Mouse (Mus musculus) lung, postnatal 0 days (tissue): ENCODE results near the gene Prap1. TPM values are rescaled to one million over a fixed set of nuclear protein-coding genes. Genes with fewer than 3 reads are reported as not detected.

Source experiments
- ATAC-seq: fragments of 200-750 bp; cut with Nextera tagmentation; 2 replicates; pipeline ENCODE4 v1.8.0; 2017; ENCODE audit warnings: moderate library complexity
- DNase-seq: peaks from one replicate; pipeline ENCODE4 v3.0.0-alpha.2; 2016; ENCODE audit warnings: low spot score
- H3K27ac ChIP-seq: fragments of 300-500 bp; sonication (generic); 2 replicates; pipeline ENCODE4 v1.5.1; 2014; ENCODE audit warnings: antibody characterized with exemption, mild to moderate bottlenecking, low read length, mixed read lengths
- H3K27me3 ChIP-seq: fragments of 300-500 bp; sonication (generic); replicated peaks from 2 replicates; pipeline ENCODE4 v1.6.1; 2014; ENCODE audit warnings: low read length, mixed read lengths; ENCODE audit not compliant: insufficient read depth
- H3K36me3 ChIP-seq: fragments of 300-500 bp; sonication (generic); 2 replicates; pipeline ENCODE4 v1.6.1; 2014; ENCODE audit warnings: low read length, mixed read lengths; ENCODE audit not compliant: insufficient read depth
- H3K4me1 ChIP-seq: fragments of 300-500 bp; sonication (generic); 2 replicates; pipeline ENCODE4 v1.6.1; 2014; ENCODE audit warnings: antibody characterized with exemption, low read depth, low read length, mixed read lengths; ENCODE audit not compliant: insufficient read depth
- H3K4me2 ChIP-seq: fragments of 300-500 bp; sonication (generic); replicated peaks from 2 replicates; pipeline ENCODE4 v1.6.1; 2014; ENCODE audit warnings: low read depth, mild to moderate bottlenecking, low read length, moderate library complexity, mixed read lengths
- H3K4me3 ChIP-seq: fragments of 300-500 bp; sonication (generic); 2 replicates; pipeline ENCODE4 v1.5.1; 2014; ENCODE audit warnings: low read depth, low read length
- H3K9ac ChIP-seq: fragments of 300-500 bp; sonication (generic); replicated peaks from 2 replicates; pipeline ENCODE4 v1.6.1; 2014; ENCODE audit warnings: low read depth, mild to moderate bottlenecking
- H3K9me3 ChIP-seq: fragments of 300-500 bp; sonication (generic); 2 replicates; pipeline ENCODE4 v1.6.1; 2016; ENCODE audit warnings: low read length, mixed read lengths
- CTCF ChIP-seq: IDR thresholded peaks from 2 replicates; pipeline ENCODE4 v1.5.1; 2016; ENCODE audit warnings: antibody characterized with exemption, mild to moderate bottlenecking
- EP300 ChIP-seq: IDR thresholded peaks from 2 replicates; pipeline ENCODE4 v1.6.1; 2016; ENCODE audit warnings: antibody characterized with exemption, mild to moderate bottlenecking, control low read depth
- WGBS: fragments of 180-500 bp; shearing (Covaris S2); extraction: QIAGEN DNeasy Blood & Tissue Kit; methylation state at CpG from one replicate; pipeline ENCODE4 v1.1.7; 2014; 5-methylcytosine and 5-hydroxymethylcytosine counted together
- polyA plus RNA-seq: library from polyadenylated mRNA; unstranded; fragments of >200 nt; fragmentation: Nextera tagmentation; extraction: Ambion mirVana; gene quantifications from 2 replicates; pipeline ENCODE4 v1.2.1, GENCODE M21; 2015

Gene Prap1
- polyA plus RNA-seq, 1 experiment from 2014 or later, result not detected

GRCm38 (mm10) chr7:140081408-140082241, 11.6 kb upstream of the Prap1 start:
- Histone ChIP-seq H3K9me3 (no peaks in the 10 kb centered on the region), H3K4me3 (no peak overlapping the region), H3K4me2 (no peak overlapping the region), H3K9ac (no peak overlapping the region), H3K27ac (no peak overlapping the region), H3K27me3 (0 out of 2 replicates have a peak, but pooled peaks cover 21% of the 10 kb centered on the region), H3K36me3 (no peaks in the 10 kb centered on the region), H3K4me1 (no peaks in the 10 kb centered on the region)
- ATAC-seq (no peak), DNase-seq (no peak)
- TF ChIP-seq CTCF, result no peak
- TF ChIP-seq EP300, result no peak
- WGBS, result 19% methylated on average over 20 of the region's 20 CpGs

GRCm38 (mm10) chr7:140082242-140082678, 10.9 kb upstream of the Prap1 start, which contains the start of gene Caly:
Gene Caly (minus strand): TSS chr7:140082548.
- H3K36me3 ChIP-seq, result no peaks in the 10 kb centered on the region
- TF ChIP-seq EP300, result no peak
- TF ChIP-seq CTCF, result peak; percentile 57
- no peak for ATAC-seq

GRCm38 (mm10) chr7:140090601-140091000, 2.6 kb upstream of the Prap1 start:
- Histone ChIP-seq H3K9me3 (no peaks in the 10 kb centered on the region), H3K36me3 (no peaks in the 10 kb centered on the region), H3K4me2 (no peak overlapping the region), H3K4me1 (no peaks in the 10 kb centered on the region), H3K27me3 (no peaks in the 10 kb centered on the region), H3K27ac (no peak overlapping the region), H3K9ac (no peak overlapping the region), H3K4me3 (no peak overlapping the region)
- DNase-seq, result no peak
- 78% methylated on average over 10 of the region's 10 CpGs for WGBS
- TF ChIP-seq EP300 (no peak), CTCF (no peak)
- ATAC-seq, result no peak

More at GRCm38 (mm10) chr7:140082242-140082678, 10.9 kb upstream of the Prap1 start, which contains the start of gene Caly:
- 7% methylated on average over 17 of the region's 18 CpGs for WGBS
- DNase-seq, result peak; percentile 27
- Histone ChIP-seq H3K9ac (no peak within 1 kb of the TSS), H3K9me3 (no peaks in the 10 kb centered on the region), H3K4me3 (no peak within 1 kb of the TSS), H3K4me1 (no peaks in the 10 kb centered on the region), H3K4me2 (no peak within 1 kb of the TSS), H3K27ac (no peak within 1 kb of the TSS), H3K27me3 (0 out of 2 replicates have a peak, but pooled peaks cover 21% of the 10 kb centered on the region)

- H3K27ac ChIP-seq, result no peak overlapping the region
- no peak overlapping the region for H3K4me2 ChIP-seq
- H3K4me1 ChIP-seq, result no peaks in the 10 kb centered on the region
- no peaks in the 10 kb centered on the region for H3K36me3 ChIP-seq
- no peak overlapping the region for H3K4me3 ChIP-seq
- ATAC-seq (no peak), DNase-seq (no peak)
- TF ChIP-seq CTCF (no peak), EP300 (no peak)
- no peaks in the 10 kb centered on the region for H3K9me3 ChIP-seq
- no peak overlapping the region for H3K9ac ChIP-seq
- no peaks in the 10 kb centered on the region for H3K27me3 ChIP-seq
- 36% methylated on average over 5 of the region's 5 CpGs for WGBS
These were observed 1.8 kb downstream of the Prap1 start for GRCm38 (mm10) chr7:140094954-140095353.

- no peak for DNase-seq
- WGBS, result 22% methylated on average over 1 of the region's 1 CpGs
- ATAC-seq, result no peak
These were observed 2.4 kb downstream of the Prap1 start for GRCm38 (mm10) chr7:140095556-140095955.

GRCm38 (mm10) chr7:140096055-140096454, 2.9 kb downstream of the Prap1 start:
- H3K27me3 ChIP-seq, result no peaks in the 10 kb centered on the region
- H3K36me3 ChIP-seq, result no peaks in the 10 kb centered on the region
- no peaks in the 10 kb centered on the region for H3K4me1 ChIP-seq
- no peak overlapping the region for H3K9ac ChIP-seq
- no peak overlapping the region for H3K4me3 ChIP-seq
- ATAC-seq (no peak), DNase-seq (no peak)
- no peak overlapping the region for H3K4me2 ChIP-seq
- no peak for TF ChIP-seq EP300
- H3K27ac ChIP-seq, result no peak overlapping the region
- no peaks in the 10 kb centered on the region for H3K9me3 ChIP-seq

More at GRCm38 (mm10) chr7:140095556-140095955, 2.4 kb downstream of the Prap1 start:
- Histone ChIP-seq H3K27me3 (no peaks in the 10 kb centered on the region), H3K4me2 (no peak overlapping the region), H3K9me3 (no peaks in the 10 kb centered on the region), H3K9ac (no peak overlapping the region), H3K4me3 (no peak overlapping the region), H3K4me1 (no peaks in the 10 kb centered on the region), H3K36me3 (no peaks in the 10 kb centered on the region), H3K27ac (no peak overlapping the region)
- no peak for TF ChIP-seq CTCF
- no peak for TF ChIP-seq EP300
